Mouse (Mus musculus): ENCODE data around the gene Ube2a. TPM values are rescaled to one million over a fixed set of nuclear protein-coding genes. Genes with fewer than 3 reads are reported as not detected.

Gene Ube2a
- polyA plus RNA-seq (2017; shearing (Covaris generic)), result 119 TPM

DNA sequence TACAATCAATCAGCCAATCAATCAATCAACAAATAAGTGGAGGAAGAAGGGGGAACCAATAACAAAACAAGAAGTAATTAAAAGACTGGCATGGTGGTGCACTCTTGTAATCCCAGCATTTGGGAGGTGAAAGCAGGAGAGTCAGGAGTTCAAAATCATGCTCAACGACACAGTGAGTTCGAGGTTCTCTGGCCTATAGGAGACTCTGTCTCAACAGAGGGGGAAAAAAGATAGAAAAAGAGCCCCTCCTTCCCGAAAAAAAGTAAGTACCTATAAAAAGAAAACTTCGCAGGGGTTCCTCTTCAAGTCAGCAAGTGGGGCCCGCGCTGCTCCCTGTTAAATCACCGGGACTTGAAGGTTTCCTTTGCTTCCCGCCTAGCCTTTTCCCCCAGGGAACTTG is at the start of gene Ube2a, which contains the start of gene C330007P06Rik:
Ube2a (plus strand) TSS at position 136 of the 400 bp plus-strand sequence.
C330007P06Rik (minus strand) TSS at position 347 of the 400 bp plus-strand sequence.

GRCm38 (mm10) chrX:36902321-36903114 is 28.8 kb downstream of the Ube2a start, which contains the start of gene Nkrf:
Gene Nkrf, minus strand, starts transcription at chrX:36902899.

Other genes starting within 250 kb of the Ube2a start
- gene Akap17b, start 228.5 kb upstream of the Ube2a start, polyA plus RNA-seq (2017; shearing (Covaris generic)), result 0.96 TPM
- gene Slc25a43, start 130.2 kb upstream of the Ube2a start, polyA plus RNA-seq (2017; shearing (Covaris generic)), result 0.35 TPM
- 699 TPM for gene Slc25a5, start 78.2 kb upstream of the Ube2a start, polyA plus RNA-seq (2017; shearing (Covaris generic))
- 33.2 TPM for gene C330007P06Rik, start 211 bp downstream of the Ube2a start, polyA plus RNA-seq (2017; shearing (Covaris generic))
- gene Nkrf, start 29.0 kb downstream of the Ube2a start, polyA plus RNA-seq (2017; shearing (Covaris generic)), result 2.3 TPM
- gene Sept6, start 117.9 kb downstream of the Ube2a start, polyA plus RNA-seq (2017; shearing (Covaris generic)), result 154 TPM
- gene Sowahd, start 174.9 kb downstream of the Ube2a start, polyA plus RNA-seq (2017; shearing (Covaris generic)), result not detected
- 452 TPM for gene Rpl39, start 211.5 kb downstream of the Ube2a start, polyA plus RNA-seq (2017; shearing (Covaris generic))
- 24.7 TPM for gene Upf3b, start 236.4 kb downstream of the Ube2a start, polyA plus RNA-seq (2017; shearing (Covaris generic))